Mouse (Mus musculus) neural tube, embryonic 13.5 days (tissue): Measurements from ENCODE around the gene Klhl8. TPM values are rescaled to one million over a fixed set of nuclear protein-coding genes. Genes with fewer than 3 reads are reported as not detected.
"Not testable (repeated sequence)": the region's sequence is repeated elsewhere in the genome, so short reads cannot be mapped to it uniquely, and the experiment has no call there.

Experiments
- ATAC-seq: fragments of 200-750 bp; cut with Nextera tagmentation; 2 replicates; pipeline ENCODE4 v1.8.0; 2017; ENCODE audit warnings: low read depth, mild to moderate bottlenecking, moderate TSS enrichment, moderate library complexity
- H3K27ac ChIP-seq: fragments of 300-500 bp; sonication (generic); replicated peaks from 2 replicates; pipeline ENCODE4 v1.5.1; 2015; ENCODE audit warnings: moderate library complexity, mild to moderate bottlenecking, inconsistent platforms
- H3K27me3 ChIP-seq: fragments of 300-500 bp; sonication (generic); 2 replicates; pipeline ENCODE4 v1.6.1; 2015; ENCODE audit warnings: mild to moderate bottlenecking, inconsistent platforms
- H3K36me3 ChIP-seq: fragments of 300-500 bp; sonication (generic); 2 replicates; pipeline ENCODE4 v1.6.1; 2015; ENCODE audit warnings: mild to moderate bottlenecking, inconsistent platforms
- H3K4me1 ChIP-seq: fragments of 300-500 bp; sonication (generic); replicated peaks from 2 replicates; pipeline ENCODE4 v1.6.1; 2015; ENCODE audit warnings: inconsistent platforms
- H3K4me2 ChIP-seq: fragments of 300-500 bp; sonication (generic); 2 replicates; pipeline ENCODE4 v1.6.1; 2015; ENCODE audit warnings: inconsistent platforms, mild to moderate bottlenecking, moderate library complexity
- H3K4me3 ChIP-seq: fragments of 300-500 bp; sonication (generic); 2 replicates; pipeline ENCODE4 v1.5.1; 2015; ENCODE audit warnings: mild to moderate bottlenecking, inconsistent platforms
- H3K9ac ChIP-seq: fragments of 300-500 bp; sonication (generic); 2 replicates; pipeline ENCODE4 v1.6.1; 2015; ENCODE audit warnings: moderate library complexity, mild to moderate bottlenecking, inconsistent platforms
- H3K9me3 ChIP-seq: fragments of 300-500 bp; sonication (generic); 2 replicates; pipeline ENCODE4 v1.6.1; 2016; ENCODE audit warnings: inconsistent platforms
- WGBS: fragments of 180-500 bp; shearing (Covaris S2); methylation state at CpG from one replicate; pipeline ENCODE4 v1.1.7; 2015; 5-methylcytosine and 5-hydroxymethylcytosine counted together
- polyA plus RNA-seq: library from polyadenylated mRNA; unstranded; fragments of >200 nt; fragmentation: Nextera tagmentation; extraction: Ambion mirVana; gene quantifications from 2 replicates; pipeline ENCODE4 v1.2.1, GENCODE M21; 2015

The Klhl8 gene
- 29.2 and 32.5 TPM in 2 replicates for polyA plus RNA-seq

- 1% methylated on average over 85 of the region's 86 CpGs for WGBS
- H3K9ac ChIP-seq, result peak within 1 kb of the TSS; percentile 84
- H3K27ac ChIP-seq, result peak within 1 kb of the TSS; percentile 81
- peaks cover 7% of the 10 kb centered on the region for H3K4me1 ChIP-seq
- peak within 1 kb of the TSS; percentile 69 for H3K4me2 ChIP-seq
- peaks cover 19% of the 10 kb centered on the region for H3K27me3 ChIP-seq
- H3K4me3 ChIP-seq, result peak within 1 kb of the TSS; percentile 58
- H3K36me3 ChIP-seq, result no peaks in the 10 kb centered on the region
- no peaks in the 10 kb centered on the region for H3K9me3 ChIP-seq
- peak; percentile 98 for ATAC-seq
Observed at GRCm38 (mm10) chr5:103910748-103911409, at the start of gene Klhl8. Klhl8 (minus strand) TSS chr5:103911259.

- H3K4me2 ChIP-seq, result no peak overlapping the region
- WGBS, result 87% methylated on average over 5 of the region's 5 CpGs
- no peaks in the 10 kb centered on the region for H3K27me3 ChIP-seq
- H3K27ac ChIP-seq, result no peak overlapping the region
- no peak overlapping the region for H3K9ac ChIP-seq
- no peaks in the 10 kb centered on the region for H3K36me3 ChIP-seq
- H3K4me1 ChIP-seq, result peaks cover 7% of the 10 kb centered on the region; the same call in 1 of the 2 replicates
- H3K9me3 ChIP-seq, result no peaks in the 10 kb centered on the region
- no peak for ATAC-seq
- H3K4me3 ChIP-seq, result no peak overlapping the region
Observed at GRCm38 (mm10) chr5:103954638-103955037, 43.6 kb upstream of the Klhl8 start.

- H3K4me3 ChIP-seq, result no peak overlapping the region
- H3K27me3 ChIP-seq, result no peaks in the 10 kb centered on the region
- H3K4me2 ChIP-seq, result no peak overlapping the region
- no peak overlapping the region for H3K9ac ChIP-seq
- no peaks in the 10 kb centered on the region for H3K9me3 ChIP-seq
- WGBS, result 76% methylated on average over 10 of the region's 10 CpGs
- no peak overlapping the region for H3K27ac ChIP-seq
- no peak for ATAC-seq
- H3K36me3 ChIP-seq, result no peaks in the 10 kb centered on the region
- peaks cover 7% of the 10 kb centered on the region; the same call in 1 of the 2 replicates for H3K4me1 ChIP-seq
Observed at GRCm38 (mm10) chr5:103953135-103954083, 42.4 kb upstream of the Klhl8 start.

GRCm38 (mm10) chr5:103950138-103950537 lies 39.1 kb upstream of the Klhl8 start:
- not testable (repeated sequence) for ATAC-seq, H3K9ac ChIP-seq, H3K27ac ChIP-seq, H3K27me3 ChIP-seq, H3K36me3 ChIP-seq, H3K4me2 ChIP-seq, H3K4me3 ChIP-seq, H3K9me3 ChIP-seq, H3K4me1 ChIP-seq
- WGBS, result 91% methylated on average over 15 of the region's 15 CpGs

- no peak overlapping the region for H3K9ac ChIP-seq
- ATAC-seq, result no peak
- 15% methylated on average over 6 of the region's 6 CpGs for WGBS
Observed at GRCm38 (mm10) chr5:103943183-103943582, 32.1 kb upstream of the Klhl8 start.

GRCm38 (mm10) chr5:103939856-103940255 lies 28.8 kb upstream of the Klhl8 start:
- WGBS, result 73% methylated on average over 1 of the region's 1 CpGs

More at GRCm38 (mm10) chr5:103943183-103943582, 32.1 kb upstream of the Klhl8 start:
- Histone ChIP-seq H3K4me1 (peaks cover 26% of the 10 kb centered on the region), H3K4me3 (no peak overlapping the region), H3K27me3 (peaks cover 55% of the 10 kb centered on the region), H3K36me3 (no peaks in the 10 kb centered on the region), H3K4me2 (no peak overlapping the region), H3K27ac (no peak overlapping the region), H3K9me3 (no peaks in the 10 kb centered on the region)

GRCm38 (mm10) chr5:103939350-103939652 lies 28.2 kb upstream of the Klhl8 start:
- no peak; the same call in 1 of the 2 replicates for ATAC-seq
- Histone ChIP-seq H3K36me3 (no peaks in the 10 kb centered on the region), H3K27ac (no peak overlapping the region), H3K27me3 (peaks cover 70% of the 10 kb centered on the region), H3K4me2 (peak overlapping the region; percentile 21), H3K9ac (no peak overlapping the region), H3K4me3 (no peak overlapping the region), H3K9me3 (no peaks in the 10 kb centered on the region), H3K4me1 (peaks cover 43% of the 10 kb centered on the region)
- WGBS, result 48% methylated on average over 7 of the region's 7 CpGs

More at GRCm38 (mm10) chr5:103939856-103940255, 28.8 kb upstream of the Klhl8 start:
- H3K4me1 ChIP-seq, result peaks cover 43% of the 10 kb centered on the region
- no peak overlapping the region for H3K9ac ChIP-seq
- H3K27ac ChIP-seq, result no peak overlapping the region
- no peaks in the 10 kb centered on the region for H3K9me3 ChIP-seq
- no peak for ATAC-seq
- H3K4me2 ChIP-seq, result no peak overlapping the region
- H3K36me3 ChIP-seq, result no peaks in the 10 kb centered on the region
- H3K27me3 ChIP-seq, result peaks cover 71% of the 10 kb centered on the region
- H3K4me3 ChIP-seq, result no peak overlapping the region

- ATAC-seq, result peak; percentile 84
- H3K4me3 ChIP-seq, result no peak overlapping the region
- H3K36me3 ChIP-seq, result no peaks in the 10 kb centered on the region
- WGBS, result 11% methylated on average over 11 of the region's 11 CpGs
- no peaks in the 10 kb centered on the region for H3K9me3 ChIP-seq
- peak overlapping the region; percentile 21 for H3K4me2 ChIP-seq
- H3K4me1 ChIP-seq, result peaks cover 40% of the 10 kb centered on the region
- peaks cover 66% of the 10 kb centered on the region for H3K27me3 ChIP-seq
- 0 out of 2 replicates have a peak overlapping the region, but pooled peaks have one; percentile 18 for H3K27ac ChIP-seq
- H3K9ac ChIP-seq, result no peak overlapping the region
Observed at GRCm38 (mm10) chr5:103938547-103939349, 27.7 kb upstream of the Klhl8 start.

GRCm38 (mm10) chr5:103936906-103937589 lies 26.0 kb upstream of the Klhl8 start:
- H3K4me2 ChIP-seq, result no peak overlapping the region
- peaks cover 56% of the 10 kb centered on the region for H3K27me3 ChIP-seq
- 47% methylated on average over 14 of the region's 14 CpGs for WGBS
- ATAC-seq, result no peak
- no peak overlapping the region for H3K27ac ChIP-seq
- H3K4me3 ChIP-seq, result no peak overlapping the region
- H3K36me3 ChIP-seq, result no peaks in the 10 kb centered on the region
- H3K9ac ChIP-seq, result no peak overlapping the region
- H3K4me1 ChIP-seq, result peaks cover 34% of the 10 kb centered on the region
- no peaks in the 10 kb centered on the region for H3K9me3 ChIP-seq

- H3K27me3 ChIP-seq, result peaks cover 55% of the 10 kb centered on the region
- not testable (repeated sequence) for H3K27ac ChIP-seq, ATAC-seq, H3K4me2 ChIP-seq, H3K36me3 ChIP-seq, H3K9me3 ChIP-seq, H3K9ac ChIP-seq, H3K4me3 ChIP-seq
- H3K4me1 ChIP-seq, result peaks cover 15% of the 10 kb centered on the region
Observed at GRCm38 (mm10) chr5:103931924-103932323, 20.9 kb upstream of the Klhl8 start.

- no peak overlapping the region for H3K27ac ChIP-seq
Observed at GRCm38 (mm10) chr5:103930511-103930910, 19.5 kb upstream of the Klhl8 start.

More at GRCm38 (mm10) chr5:103930511-103930910, 19.5 kb upstream of the Klhl8 start:
- Histone ChIP-seq H3K4me2 (no peak overlapping the region), H3K9ac (no peak overlapping the region), H3K9me3 (no peaks in the 10 kb centered on the region), H3K4me1 (peaks cover 11% of the 10 kb centered on the region), H3K27me3 (peaks cover 41% of the 10 kb centered on the region), H3K36me3 (no peaks in the 10 kb centered on the region), H3K4me3 (no peak overlapping the region)
- ATAC-seq, result no peak
- 51% methylated on average over 5 of the region's 5 CpGs for WGBS
